Mouse (Mus musculus): ENCODE data around the gene Gnaq.
"Not testable (repeated sequence)": the region's sequence is repeated elsewhere in the genome, so short reads cannot be mapped to it uniquely, and the experiment has no call there.

Gene Gnaq

GRCm38 (mm10) chr19:16132791-16132864 lies at the start of gene Gnaq:
Gene Gnaq (plus strand): TSS chr19:16132831.
- no peak for DNase-seq (ENCODE audit: low spot score in 2 of 2)

GRCm38 (mm10) chr19:16083981-16084630 lies 48.5 kb upstream of the Gnaq start:
- DNase-seq (ENCODE audit: low spot score in 2 of 2) = not testable (repeated sequence)

- DNase-seq (ENCODE audit: low spot score in 2 of 2) = no peak
Measured at GRCm38 (mm10) chr19:16085248-16085647, 47.4 kb upstream of the Gnaq start.

GRCm38 (mm10) chr19:16086154-16086553 lies 46.5 kb upstream of the Gnaq start:
- DNase-seq (ENCODE audit: low spot score in 2 of 2) = no peak

GRCm38 (mm10) chr19:16086581-16086980 lies 46.0 kb upstream of the Gnaq start:
- DNase-seq (ENCODE audit: low spot score in 2 of 2) = no peak

- DNase-seq (ENCODE audit: low spot score in 2 of 2) = no peak
Measured at GRCm38 (mm10) chr19:16087391-16087790, 45.2 kb upstream of the Gnaq start.

- no peak for DNase-seq (ENCODE audit: low spot score in 2 of 2)
Measured at GRCm38 (mm10) chr19:16093616-16094015, 39.0 kb upstream of the Gnaq start.

GRCm38 (mm10) chr19:16109901-16110300 lies 22.7 kb upstream of the Gnaq start:
- no peak for DNase-seq (ENCODE audit: low spot score in 2 of 2)

- DNase-seq (ENCODE audit: low spot score in 2 of 2) = no peak
Measured at GRCm38 (mm10) chr19:16110670-16111069, 22.0 kb upstream of the Gnaq start.

GRCm38 (mm10) chr19:16113295-16113694 lies 19.3 kb upstream of the Gnaq start:
- no peak for DNase-seq (ENCODE audit: low spot score in 2 of 2)

GRCm38 (mm10) chr19:16118421-16118820 lies 14.2 kb upstream of the Gnaq start:
- DNase-seq (ENCODE audit: low spot score in 2 of 2) = no peak

- no peak for DNase-seq (ENCODE audit: low spot score in 2 of 2)
Measured at GRCm38 (mm10) chr19:16121301-16121700, 11.3 kb upstream of the Gnaq start.

GRCm38 (mm10) chr19:16128715-16129114 lies 3.9 kb upstream of the Gnaq start:
- DNase-seq (ENCODE audit: low spot score in 2 of 2) = no peak

GRCm38 (mm10) chr19:16129171-16129570 lies 3.5 kb upstream of the Gnaq start:
- no peak for DNase-seq (ENCODE audit: low spot score in 2 of 2)

GRCm38 (mm10) chr19:16130476-16130875 lies 2.2 kb upstream of the Gnaq start:
- no peak for DNase-seq (ENCODE audit: low spot score in 2 of 2)

- DNase-seq (ENCODE audit: low spot score in 2 of 2) = no peak
Measured at GRCm38 (mm10) chr19:16131831-16132230, 800 bp upstream of the Gnaq start.

GRCm38 (mm10) chr19:16132340-16132790 lies 266 bp upstream of the Gnaq start:
- DNase-seq (ENCODE audit: low spot score in 2 of 2) = peak; percentile 86 to 91

- peak; percentile 46 to 67 for DNase-seq (ENCODE audit: low spot score in 2 of 2)
Measured at GRCm38 (mm10) chr19:16132865-16133720, 462 bp downstream of the Gnaq start.

GRCm38 (mm10) chr19:16133721-16134570 lies 1.3 kb downstream of the Gnaq start:
- DNase-seq (ENCODE audit: low spot score in 2 of 2) = no peak

- no peak for DNase-seq (ENCODE audit: low spot score in 2 of 2)
Measured at GRCm38 (mm10) chr19:16138064-16138580, 5.5 kb downstream of the Gnaq start.

GRCm38 (mm10) chr19:16140710-16141109 lies 8.1 kb downstream of the Gnaq start:
- no peak for DNase-seq (ENCODE audit: low spot score in 2 of 2)

GRCm38 (mm10) chr19:16141857-16142256 lies 9.2 kb downstream of the Gnaq start:
- DNase-seq (ENCODE audit: low spot score in 2 of 2) = no peak
